Mouse (Mus musculus): ENCODE results near the gene Ube2d1.

DNA sequence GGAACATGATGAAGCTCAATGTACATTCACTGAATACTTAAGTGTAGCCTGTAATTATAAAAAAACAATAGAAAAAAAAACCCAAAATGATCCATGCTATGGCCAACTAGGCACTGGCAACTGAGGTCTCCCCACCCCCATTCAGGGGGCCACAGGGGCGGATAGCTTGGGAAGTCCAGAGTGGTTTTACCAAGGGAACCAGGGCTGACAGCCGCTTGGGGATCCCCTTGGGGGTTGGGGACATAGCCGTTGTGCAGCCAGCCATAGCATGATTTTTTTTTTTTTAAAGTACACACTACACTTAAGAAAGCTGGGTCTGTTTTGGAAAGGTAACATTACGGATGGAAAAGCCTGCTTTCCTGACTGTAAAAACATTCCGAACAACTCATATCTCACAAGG is 26.1 kb downstream of the Ube2d1 start:
- TF ChIP-seq POLR2A (IDR thresholded peaks at IDR 0.05; ENCODE audit: borderline replicate concordance, control insufficient read depth, low read depth, low read length) (no peak), CTCF (IDR thresholded peaks at IDR 0.05; ENCODE audit: control insufficient read depth, insufficient read depth, low read length) (no peak)
